Mouse (Mus musculus) monocyte, adult 5-6 weeks (primary cell): Measurements from ENCODE around the gene Foxo3. TPM values are rescaled to one million over a fixed set of nuclear protein-coding genes. Genes with fewer than 3 reads are reported as not detected.

Experiments used
- ATAC-seq: fragments of 153-309, 156-312 bp; replicated peaks from 2 replicates; pipeline ENCODE4 v1.8.0; 2017; ENCODE audit warnings: mild to moderate bottlenecking; ENCODE audit not compliant: low TSS enrichment, insufficient number of reproducible peaks, severe bottlenecking, poor library complexity, low FRiP score
- total RNA-seq: library from RNA; stranded (forward); fragments of 200-1000, 200-491, 200-594 nt; gene quantifications from 3 replicates; pipeline ENCODE4 v1.2.3, GENCODE M21; 2017

Foxo3 gene
- total RNA-seq, 1 experiment from 2014 or later, result 39.6 TPM

GRCm38 (mm10) chr10:42238296-42238695, 38.3 kb downstream of the Foxo3 start:
- no peak for ATAC-seq

- no peak for ATAC-seq
Observed at GRCm38 (mm10) chr10:42237556-42237955, 39.0 kb downstream of the Foxo3 start.

GRCm38 (mm10) chr10:42235321-42235720, 41.2 kb downstream of the Foxo3 start:
- ATAC-seq, result no peak

GRCm38 (mm10) chr10:42232977-42233376, 43.6 kb downstream of the Foxo3 start:
- ATAC-seq, result no peak

DNA sequence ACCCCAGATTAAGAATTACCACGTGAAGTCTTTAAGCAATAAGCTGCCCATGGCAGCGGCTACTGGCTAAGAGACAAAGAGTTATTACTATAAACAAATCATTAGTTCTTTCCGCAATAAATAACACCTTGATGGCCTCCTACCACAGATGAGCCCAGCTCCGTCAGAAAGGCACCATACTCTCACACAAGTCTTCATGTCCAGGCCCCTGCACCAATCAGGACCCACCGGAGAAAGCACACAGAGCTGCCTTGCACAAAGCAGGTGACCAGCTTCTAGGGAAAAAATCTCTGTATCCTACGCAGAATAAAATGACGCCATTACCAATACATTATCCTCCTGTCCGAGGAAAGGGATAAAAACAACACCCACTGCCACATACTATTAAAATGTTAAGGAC, 44.7 kb downstream of the Foxo3 start:
- ATAC-seq, result no peak

GRCm38 (mm10) chr10:42231100-42231541, 45.4 kb downstream of the Foxo3 start:
- ATAC-seq, result no peak

DNA sequence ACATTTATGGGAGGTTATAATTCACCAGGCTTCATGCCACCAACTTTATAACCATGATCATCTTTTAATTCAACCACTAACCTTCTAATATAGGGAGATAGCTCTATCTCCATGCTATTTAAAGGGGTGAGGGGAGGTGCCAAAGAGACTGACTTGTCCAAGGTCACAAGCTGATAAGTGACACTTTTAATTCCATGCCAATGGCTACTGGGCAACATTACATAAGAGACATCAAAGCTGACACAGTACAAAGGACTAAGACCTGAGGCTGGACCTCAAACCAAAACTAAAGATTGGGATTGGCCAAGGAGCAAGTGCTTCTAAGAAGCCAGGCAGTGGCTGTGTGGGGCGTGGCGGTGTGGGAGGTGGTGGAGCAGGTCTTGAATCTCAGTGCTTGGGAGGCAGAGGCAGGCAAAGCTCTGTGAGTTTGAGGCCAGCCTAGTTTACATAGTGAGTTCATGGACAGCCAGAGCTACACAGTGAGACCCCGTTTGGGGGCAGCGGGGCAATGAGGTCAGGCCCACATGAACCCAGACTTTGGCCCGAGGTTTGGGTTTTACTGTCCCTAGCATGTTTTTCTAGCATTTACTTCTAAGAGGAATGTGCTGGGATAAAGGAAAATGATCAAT, 46.0 kb downstream of the Foxo3 start:
- ATAC-seq, result no peak

DNA sequence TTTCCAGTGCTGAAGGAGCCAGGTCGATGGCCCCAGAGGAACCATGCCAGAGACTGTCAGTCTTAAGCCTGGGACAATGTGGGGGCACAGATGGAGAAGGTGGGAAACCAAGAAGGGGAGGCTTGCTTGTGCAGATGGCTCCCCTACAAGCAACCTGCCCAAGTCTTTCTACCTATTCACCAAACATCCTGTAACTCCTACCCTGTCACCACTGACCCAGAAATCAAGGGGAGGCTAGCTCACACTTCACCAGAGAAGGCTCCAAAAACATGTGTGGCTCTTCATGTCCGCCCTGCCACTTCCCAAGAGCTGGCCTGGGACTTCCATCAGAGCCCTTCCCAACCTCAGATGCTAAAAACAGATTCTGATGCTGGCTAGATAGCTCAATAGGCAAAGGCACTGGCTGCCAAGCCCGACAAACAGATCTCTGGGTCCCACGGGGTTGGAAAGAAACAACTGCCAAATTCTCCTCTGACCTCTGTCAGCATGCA, 48.8 kb downstream of the Foxo3 start:
- ATAC-seq, result no peak

GRCm38 (mm10) chr10:42226176-42226575, 50.4 kb downstream of the Foxo3 start:
- no peak for ATAC-seq

GRCm38 (mm10) chr10:42225184-42225935, 51.2 kb downstream of the Foxo3 start:
- peak; percentile 78 for ATAC-seq

- ATAC-seq, result no peak
Observed at GRCm38 (mm10) chr10:42221996-42222395, 54.6 kb downstream of the Foxo3 start.

- no peak for ATAC-seq
Observed at GRCm38 (mm10) chr10:42221136-42221891, 55.2 kb downstream of the Foxo3 start.

GRCm38 (mm10) chr10:42220418-42220952, 56.1 kb downstream of the Foxo3 start:
- ATAC-seq, result peak; percentile 34; the same call in 1 of the 2 replicates

- no peak for ATAC-seq
Observed at GRCm38 (mm10) chr10:42211407-42211806, 65.1 kb downstream of the Foxo3 start.

DNA sequence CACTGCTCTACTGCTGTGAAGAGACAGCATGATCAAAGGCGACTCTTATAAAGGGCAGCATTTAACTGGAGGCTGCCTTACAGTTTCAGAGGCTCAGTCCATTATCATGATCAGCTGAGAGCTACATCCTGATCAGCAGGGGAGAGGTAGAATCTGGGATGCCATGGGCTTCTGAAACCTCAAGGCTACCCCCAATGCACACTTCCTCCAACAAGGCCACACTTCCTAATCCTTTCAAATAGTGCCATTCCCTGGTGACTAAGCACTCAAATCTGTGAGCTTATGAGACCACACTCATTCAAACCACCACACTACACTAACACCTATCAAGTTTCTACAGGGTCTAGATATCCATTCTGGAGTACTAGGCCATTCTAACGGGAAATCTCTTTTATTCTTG, 65.9 kb downstream of the Foxo3 start:
- no peak for ATAC-seq

GRCm38 (mm10) chr10:42209809-42210208, 66.7 kb downstream of the Foxo3 start:
- no peak for ATAC-seq

DNA sequence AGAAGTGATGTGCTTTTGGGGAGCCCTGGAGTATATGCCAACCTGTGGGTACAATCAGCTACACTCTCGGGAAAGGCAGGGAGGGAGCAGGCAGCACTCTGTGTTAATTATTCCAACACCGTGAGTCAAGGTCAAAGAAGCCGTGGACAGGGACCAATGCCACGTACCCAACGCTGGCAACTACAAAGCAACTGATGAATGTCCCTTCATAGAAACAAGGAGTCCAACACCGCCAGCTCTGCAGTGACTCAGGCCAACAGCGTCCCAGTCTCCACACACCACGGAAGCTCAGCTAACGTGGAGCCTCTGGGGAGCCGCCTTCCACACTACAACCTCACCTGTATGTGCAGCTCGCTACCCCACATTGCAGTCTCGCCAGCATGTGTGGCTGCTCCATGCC, 68.9 kb downstream of the Foxo3 start:
- no peak; the same call in 1 of the 2 replicates for ATAC-seq

- ATAC-seq, result no peak
Observed at GRCm38 (mm10) chr10:42204768-42205412, 71.7 kb downstream of the Foxo3 start.
